Mouse (Mus musculus) forebrain, postnatal 0 days (tissue): Measurements from ENCODE around the gene Gm11238. TPM values are rescaled to one million over a fixed set of nuclear protein-coding genes. Genes with fewer than 3 reads are reported as not detected.
"Not testable (repeated sequence)": the region's sequence is repeated elsewhere in the genome, so short reads cannot be mapped to it uniquely, and the experiment has no call there.

ENCODE experiments used
- ATAC-seq: fragments of 200-750 bp; cut with Nextera tagmentation; 2 replicates; pipeline ENCODE4 v1.8.0; 2017; ENCODE audit warnings: mild to moderate bottlenecking, moderate library complexity
- DNase-seq: peaks from one replicate; pipeline ENCODE4 v3.0.0-alpha.2; 2015
- H3K27ac ChIP-seq: fragments of 300-500 bp; sonication (generic); 2 replicates; pipeline ENCODE4 v1.5.1; 2014; ENCODE audit warnings: low read depth, mild to moderate bottlenecking, antibody characterized with exemption, low read length, moderate library complexity, mixed read lengths
- H3K27me3 ChIP-seq: fragments of 300-500 bp; sonication (generic); 2 replicates; pipeline ENCODE4 v1.6.1; 2014; ENCODE audit warnings: mild to moderate bottlenecking, low read length, mixed read lengths; ENCODE audit not compliant: insufficient read depth
- H3K36me3 ChIP-seq: fragments of 300-500 bp; sonication (generic); 2 replicates; pipeline ENCODE4 v1.6.1; 2014; ENCODE audit warnings: mild to moderate bottlenecking, moderate library complexity; ENCODE audit not compliant: insufficient read depth
- H3K4me1 ChIP-seq: fragments of 300-500 bp; sonication (generic); 2 replicates; pipeline ENCODE4 v1.6.1; 2014; ENCODE audit warnings: antibody characterized with exemption; ENCODE audit not compliant: insufficient read depth
- H3K4me2 ChIP-seq: fragments of 300-500 bp; sonication (generic); 2 replicates; pipeline ENCODE4 v1.6.1; 2014; ENCODE audit warnings: low read depth, mild to moderate bottlenecking, moderate library complexity
- H3K4me3 ChIP-seq: fragments of 300-500 bp; sonication (generic); 2 replicates; pipeline ENCODE4 v1.5.1; 2014; ENCODE audit warnings: low read depth, low read length, mixed read lengths
- H3K9ac ChIP-seq: fragments of 300-500 bp; sonication (generic); 2 replicates; pipeline ENCODE4 v1.6.1; 2014; ENCODE audit warnings: mild to moderate bottlenecking
- H3K9me3 ChIP-seq: fragments of 300-500 bp; sonication (generic); 2 replicates; pipeline ENCODE4 v1.6.1; 2016; ENCODE audit warnings: low read length
- CTCF ChIP-seq: sonication (generic); IDR thresholded peaks from 2 replicates; pipeline ENCODE4 v1.5.1; 2016; ENCODE audit warnings: antibody characterized with exemption, control low read depth, low read depth
- WGBS: fragments of 180-500 bp; shearing (Covaris S2); extraction: QIAGEN DNeasy Blood & Tissue Kit; methylation state at CpG from one replicate; pipeline ENCODE4 v1.1.7; 2014; 5-methylcytosine and 5-hydroxymethylcytosine counted together
- polyA plus RNA-seq: library from polyadenylated mRNA; unstranded; fragments of >200 nt; fragmentation: Nextera tagmentation; extraction: Ambion mirVana; gene quantifications from 2 replicates; pipeline ENCODE4 v1.2.1, GENCODE M21; 2015
- total RNA-seq: library from RNA; depleted of rRNA; stranded (reverse); fragments of >200 nt; gene quantifications from 2 replicates; pipeline ENCODE4 v1.2.3, GENCODE M21; 2014; rRNA removed

The Gm11238 gene
- total RNA-seq (not detected in 2 replicates), polyA plus RNA-seq (not detected in 2 replicates)

- not testable (repeated sequence) for H3K27me3 ChIP-seq, H3K9ac ChIP-seq, H3K27ac ChIP-seq, H3K9me3 ChIP-seq, H3K4me3 ChIP-seq, H3K4me2 ChIP-seq, H3K36me3 ChIP-seq, ATAC-seq, H3K4me1 ChIP-seq, DNase-seq
- WGBS, result no CpG with 5 or more reads among the region's 3 CpGs
These were observed at the start of gene Gm11238 for GRCm38 (mm10) chr4:73607581-73607980. Gm11238 (plus strand) TSS chr4:73607881.

DNA sequence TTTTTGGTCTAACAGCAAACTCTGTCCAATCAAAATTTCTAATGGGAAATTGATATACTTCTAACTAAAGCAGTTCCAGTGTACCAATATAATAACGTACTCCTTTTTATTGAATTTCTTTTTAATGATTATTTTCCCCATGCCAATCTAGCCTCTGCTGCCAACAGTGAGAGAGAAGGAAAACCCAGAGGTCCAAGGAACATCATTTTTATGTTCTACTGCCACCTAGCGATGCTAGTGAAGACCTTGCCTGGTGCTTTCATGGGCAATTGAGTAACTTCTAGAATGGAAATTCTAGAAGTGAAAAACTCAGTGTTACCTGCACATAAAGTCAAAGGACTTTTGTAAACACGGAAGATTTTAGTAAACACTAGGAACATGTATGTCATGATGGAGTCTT is 8.4 kb upstream of the Gm11238 start:
- Histone ChIP-seq H3K4me1 (no peaks in the 10 kb centered on the region), H3K27ac (no peak overlapping the region), H3K9me3 (no peaks in the 10 kb centered on the region), H3K27me3 (no peaks in the 10 kb centered on the region), H3K4me3 (no peak overlapping the region), H3K9ac (no peak overlapping the region), H3K4me2 (no peak overlapping the region), H3K36me3 (no peaks in the 10 kb centered on the region)
- 2% methylated on average over 3 of the region's 3 CpGs for WGBS
- DNase-seq (peak; percentile 86), ATAC-seq (peak; percentile 86)
- TF ChIP-seq CTCF, result peak; percentile 85

- DNase-seq, H3K27ac ChIP-seq, H3K9ac ChIP-seq, H3K36me3 ChIP-seq, H3K4me2 ChIP-seq, H3K9me3 ChIP-seq, H3K27me3 ChIP-seq, ATAC-seq, H3K4me3 ChIP-seq, H3K4me1 ChIP-seq: not testable (repeated sequence)
- WGBS, result no CpG with 5 or more reads among the region's 3 CpGs
These were observed 15.0 kb downstream of the Gm11238 start, which contains the start of gene Gm11237 for GRCm38 (mm10) chr4:73622684-73623083. Gm11237 (plus strand) TSS chr4:73622984.

DNA sequence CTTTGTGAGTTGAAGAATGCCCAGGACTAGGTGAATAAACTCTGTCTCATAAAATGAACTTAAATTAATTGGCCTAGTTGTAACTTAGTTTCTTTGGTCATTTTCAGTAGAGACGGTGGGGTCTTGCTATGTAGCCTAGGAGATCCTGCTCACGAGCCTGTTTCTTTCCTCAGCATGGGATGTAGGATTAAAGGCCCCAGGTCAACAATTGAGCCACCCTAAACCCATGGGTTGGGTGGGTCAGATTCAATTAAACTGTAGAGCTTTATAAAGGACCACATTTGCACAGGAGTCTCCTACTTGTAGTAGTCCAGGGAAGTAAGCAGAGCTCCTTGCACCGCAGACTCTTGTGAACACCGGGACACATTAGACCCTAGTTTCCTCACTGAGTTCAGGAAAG is 30.1 kb downstream of the Gm11238 start, which contains the start of gene Gm11236:
Gene Gm11236, plus strand, starts transcription at position 301 of the 400 bp plus-strand sequence.
- not testable (repeated sequence) for H3K4me3 ChIP-seq

DNA sequence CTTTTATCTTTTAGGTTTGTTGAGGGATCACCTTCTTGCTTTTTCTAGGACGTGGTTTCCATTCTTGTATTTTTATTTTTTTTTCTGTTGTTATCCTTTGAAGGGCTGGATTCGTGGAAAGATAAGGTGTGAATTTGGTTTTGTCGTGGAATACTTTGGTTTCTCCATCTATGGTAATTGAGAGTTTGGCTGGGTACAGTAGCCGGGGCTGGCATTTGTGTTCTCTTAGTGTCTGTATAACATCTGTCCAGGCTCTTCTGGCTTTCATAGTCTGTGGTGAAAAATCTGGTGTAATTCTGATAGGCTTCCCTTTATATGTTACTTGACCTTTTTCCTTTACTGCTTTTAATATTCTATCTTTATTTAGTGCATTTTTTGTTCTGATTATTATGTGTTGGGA is 54.2 kb downstream of the Gm11238 start:
- not testable (repeated sequence) for ATAC-seq, DNase-seq, H3K9ac ChIP-seq, H3K36me3 ChIP-seq, H3K27me3 ChIP-seq, H3K4me3 ChIP-seq, H3K4me1 ChIP-seq, H3K9me3 ChIP-seq, H3K27ac ChIP-seq, H3K4me2 ChIP-seq
- WGBS, result 98% methylated on average over 4 of the region's 4 CpGs

More for the DNA sequence above, 30.1 kb downstream of the Gm11238 start, which contains the start of gene Gm11236:
- H3K4me1 ChIP-seq, H3K9me3 ChIP-seq, H3K27ac ChIP-seq, H3K36me3 ChIP-seq, DNase-seq, H3K9ac ChIP-seq, ATAC-seq, H3K4me2 ChIP-seq, H3K27me3 ChIP-seq: not testable (repeated sequence)
- no CpG with 5 or more reads among the region's 4 CpGs for WGBS

- H3K27ac ChIP-seq, H3K4me1 ChIP-seq, H3K27me3 ChIP-seq, H3K4me2 ChIP-seq, ATAC-seq, H3K9ac ChIP-seq, H3K36me3 ChIP-seq, DNase-seq, H3K4me3 ChIP-seq, H3K9me3 ChIP-seq: not testable (repeated sequence)
- WGBS, result no CpG with 5 or more reads among the region's 4 CpGs
These were observed 60.4 kb downstream of the Gm11238 start, which contains the start of gene Gm11239 for GRCm38 (mm10) chr4:73668054-73668453. Gm11239 (plus strand) TSS chr4:73668354.

DNA sequence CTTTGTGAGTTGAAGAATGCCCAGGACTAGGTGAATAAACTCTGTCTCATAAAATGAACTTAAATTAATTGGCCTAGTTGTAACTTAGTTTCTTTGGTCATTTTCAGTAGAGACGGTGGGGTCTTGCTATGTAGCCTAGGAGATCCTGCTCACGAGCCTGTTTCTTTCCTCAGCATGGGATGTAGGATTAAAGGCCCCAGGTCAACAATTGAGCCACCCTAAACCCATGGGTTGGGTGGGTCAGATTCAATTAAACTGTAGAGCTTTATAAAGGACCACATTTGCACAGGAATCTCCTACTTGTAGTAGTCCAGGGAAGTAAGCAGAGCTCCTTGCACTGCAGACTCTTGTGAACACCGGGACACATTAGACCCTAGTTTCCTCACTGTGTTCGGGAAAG is 75.5 kb downstream of the Gm11238 start, which contains the start of gene Gm428:
Gene Gm428, plus strand, starts transcription at position 301 of the 400 bp plus-strand sequence.
- not testable (repeated sequence) for H3K9me3 ChIP-seq, DNase-seq, H3K27me3 ChIP-seq, H3K4me2 ChIP-seq, H3K4me1 ChIP-seq, H3K4me3 ChIP-seq, H3K27ac ChIP-seq, H3K9ac ChIP-seq, ATAC-seq, H3K36me3 ChIP-seq
- no CpG with 5 or more reads among the region's 4 CpGs for WGBS

Other genes with a start within 250 kb of the Gm11238 start
- gene Gm11487, start 202.8 kb upstream of the Gm11238 start, total RNA-seq, result not detected in 2 replicates
- gene Gm11487, start 202.8 kb upstream of the Gm11238 start, polyA plus RNA-seq, result not detected in 2 replicates
- gene Gm11237, start 15.1 kb downstream of the Gm11238 start, total RNA-seq, result not detected in 2 replicates
- not detected in 2 replicates for gene Gm11237, start 15.1 kb downstream of the Gm11238 start, polyA plus RNA-seq
- gene Gm11236, start 30.2 kb downstream of the Gm11238 start, total RNA-seq, result not detected in 2 replicates
- not detected in 2 replicates for gene Gm11236, start 30.2 kb downstream of the Gm11238 start, polyA plus RNA-seq
- gene Gm11239, start 60.5 kb downstream of the Gm11238 start, total RNA-seq, result not detected in 2 replicates
- gene Gm11239, start 60.5 kb downstream of the Gm11238 start, polyA plus RNA-seq, result not detected in 2 replicates
- not detected in 2 replicates for gene Gm428, start 75.6 kb downstream of the Gm11238 start, total RNA-seq
- not detected in 2 replicates for gene Gm428, start 75.6 kb downstream of the Gm11238 start, polyA plus RNA-seq
- 1.1 and 1.2 TPM in 2 replicates for gene Rasef, start 183.1 kb downstream of the Gm11238 start, total RNA-seq
- 0.18 and 0.24 TPM in 2 replicates for gene Rasef, start 183.1 kb downstream of the Gm11238 start, polyA plus RNA-seq